Mouse (Mus musculus) megakaryocyte, embryonic 14.5 days (primary cell): Measurements from ENCODE around the gene Itgb2l. TPM values are rescaled to one million over a fixed set of nuclear protein-coding genes. Genes with fewer than 3 reads are reported as not detected.

Experiments used
- H3K27me3 ChIP-seq: replicated peaks from 2 replicates; pipeline ENCODE3; 2012; ENCODE audit warnings: inconsistent platforms
- H3K36me3 ChIP-seq: replicated peaks from 2 replicates; pipeline ENCODE3; 2012; ENCODE audit warnings: low read length, inconsistent platforms, mixed read lengths
- H3K4me1 ChIP-seq: 2 replicates; pipeline ENCODE4 v1.6.1; 2012; ENCODE audit warnings: inconsistent platforms
- H3K4me3 ChIP-seq: replicated peaks from 2 replicates; pipeline ENCODE3; 2012; ENCODE audit warnings: moderate library complexity, mild to moderate bottlenecking, inconsistent platforms
- H3K9me3 ChIP-seq: 2 replicates; pipeline ENCODE4 v1.6.1; 2012; ENCODE audit warnings: inconsistent platforms
- FLI1 ChIP-seq: IDR thresholded peaks from 2 replicates; pipeline ENCODE4 v1.6.1; 2012; ENCODE audit warnings: low read length, inconsistent platforms, mixed read lengths
- GATA1 ChIP-seq: IDR thresholded peaks from 3 replicates; pipeline ENCODE4 v1.6.1; 2012; ENCODE audit warnings: mixed read lengths, low read length, inconsistent platforms, borderline replicate concordance
- polyA plus RNA-seq: library from polyadenylated mRNA; stranded (reverse); fragments of >175 nt; gene quantifications from 2 replicates; pipeline ENCODE4 v1.2.3, GENCODE M21; 2012; ENCODE audit warnings: low replicate concordance; ENCODE audit not compliant: insufficient read depth

Gene Itgb2l
- polyA plus RNA-seq, 1 experiment = 0.50 TPM

- Histone ChIP-seq H3K4me1 (peaks cover 25% of the 10 kb centered on the region), H3K9me3 (no peaks in the 10 kb centered on the region), H3K4me3 (no peak overlapping the region), H3K27me3 (peaks cover 5% of the 10 kb centered on the region), H3K36me3 (no peaks in the 10 kb centered on the region)
- TF ChIP-seq GATA1 (no peak), FLI1 (no peak)
Observed at GRCm38 (mm10) chr16:96375538-96375937, 67.9 kb downstream of the Itgb2l start.

- TF ChIP-seq FLI1 (no peak), GATA1 (no peak)
- Histone ChIP-seq H3K4me3 (peak overlapping the region; percentile 52), H3K9me3 (no peaks in the 10 kb centered on the region), H3K4me1 (peaks cover 34% of the 10 kb centered on the region), H3K36me3 (no peaks in the 10 kb centered on the region), H3K27me3 (peaks cover 5% of the 10 kb centered on the region)
Observed at GRCm38 (mm10) chr16:96372752-96373118, 70.7 kb downstream of the Itgb2l start.

Other genes starting within 250 kb of the Itgb2l start
- 2.8 TPM in 1 of 2 replicates, not detected in the other for gene Sh3bgr, start 243.2 kb downstream of the Itgb2l start, polyA plus RNA-seq
- gene B3galt5, start 207.8 kb downstream of the Itgb2l start, polyA plus RNA-seq = 0.42 TPM in 1 of 2 replicates, not detected in the other
- gene Pcp4, start 24.0 kb upstream of the Itgb2l start, polyA plus RNA-seq = not detected in 2 replicates